Mouse (Mus musculus): ENCODE data around the gene Dnlz. TPM values are rescaled to one million over a fixed set of nuclear protein-coding genes. Genes with fewer than 3 reads are reported as not detected.

The Dnlz gene
- total and polyA plus RNA-seq, 3 experiments: 21.8 to 27.7 TPM; not detected in 1

DNA sequence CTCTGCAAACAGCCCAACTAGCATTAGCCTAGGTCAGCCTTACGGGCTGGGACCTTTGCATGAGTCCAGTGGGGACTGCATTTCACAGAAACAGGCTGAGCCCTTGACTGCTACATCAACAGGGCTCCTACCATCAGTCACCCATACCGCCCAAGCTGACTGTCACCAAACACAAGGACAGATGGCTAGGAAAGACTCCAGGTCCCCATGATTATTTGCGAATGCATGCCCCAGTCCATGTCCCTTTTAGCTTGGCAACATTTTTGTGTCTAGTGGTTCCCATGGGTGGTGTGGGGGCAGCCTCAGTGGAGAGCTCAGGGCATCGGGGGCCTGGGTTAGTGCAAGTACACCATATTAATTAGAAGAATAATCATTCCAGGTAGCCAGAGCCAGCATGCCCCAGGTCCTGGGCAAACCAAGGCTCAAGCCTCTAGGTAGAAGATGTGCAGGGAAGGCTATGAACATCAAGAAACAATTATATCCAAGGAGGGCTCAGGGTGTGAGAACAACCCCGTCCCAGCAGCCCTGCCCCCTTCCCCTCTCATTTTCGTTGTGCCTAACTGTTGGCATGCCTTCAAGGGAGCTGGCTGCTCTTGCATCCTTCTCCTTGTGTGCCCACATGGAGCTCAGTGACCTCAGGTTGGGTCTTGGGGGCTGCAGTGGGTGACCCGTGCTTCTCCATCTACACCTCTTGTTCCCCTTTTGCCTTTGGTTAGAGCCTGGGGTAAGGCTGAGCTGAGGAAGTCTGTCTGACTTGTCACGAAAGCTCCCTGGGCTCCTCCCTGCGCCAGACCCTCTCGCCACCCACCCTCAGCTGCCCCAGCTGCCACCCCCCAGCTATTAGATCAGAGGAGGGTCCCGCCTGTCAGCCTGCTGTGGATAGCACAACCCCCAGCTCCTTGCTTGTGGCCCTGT is 1.4 kb upstream of the Dnlz start:
- H3K79me2 ChIP-seq (ENCODE audit: control insufficient read depth, insufficient read depth, low read length, poor library complexity): peaks cover 14% of the 10 kb centered on the region
- no peak for TF ChIP-seq POLR2A (IDR thresholded peaks at IDR 0.05; ENCODE audit: control insufficient read depth in 1 of 2, insufficient read depth in 1 of 2, low read depth in 1 of 2, low read length in 2 of 2, poor library complexity in 1 of 2)
- H3K4me3 ChIP-seq (ENCODE audit: control insufficient read depth in 1 of 2, insufficient read depth in 1 of 2, low read depth in 2 of 2, low read length in 2 of 2): no peak overlapping the region; a peak in 2 of 4 replicates
- peaks cover 0 to 15% of the 10 kb centered on the region in 2 experiments; a peak in 2 of 4 replicates for H3K4me1 ChIP-seq (ENCODE audit: control insufficient read depth in 1 of 2, insufficient read depth in 2 of 2, low read length in 2 of 2)
- no peak for DNase-seq (ENCODE audit: low read depth, low spot score)
- H3K27ac ChIP-seq (ENCODE audit: control insufficient read depth, low read depth, low read length): no peak overlapping the region
- H3K9me3 ChIP-seq (replicated peaks; ENCODE audit: insufficient read depth, low read length): no peaks in the 10 kb centered on the region
- peaks cover 0 to 5% of the 10 kb centered on the region in 2 experiments; a peak in 2 of 4 replicates for H3K36me3 ChIP-seq (ENCODE audit: control insufficient read depth in 1 of 2, insufficient read depth in 2 of 2, low read length in 2 of 2)
- H3K27me3 ChIP-seq (ENCODE audit: control insufficient read depth in 1 of 2, insufficient read depth in 2 of 2, low read length in 2 of 2): no peaks in the 10 kb centered on the region; a peak in 1 of 4 replicates
- no peak overlapping the region for H3K9ac ChIP-seq (ENCODE audit: control insufficient read depth, low read depth, low read length, poor library complexity, severe bottlenecking)

DNA sequence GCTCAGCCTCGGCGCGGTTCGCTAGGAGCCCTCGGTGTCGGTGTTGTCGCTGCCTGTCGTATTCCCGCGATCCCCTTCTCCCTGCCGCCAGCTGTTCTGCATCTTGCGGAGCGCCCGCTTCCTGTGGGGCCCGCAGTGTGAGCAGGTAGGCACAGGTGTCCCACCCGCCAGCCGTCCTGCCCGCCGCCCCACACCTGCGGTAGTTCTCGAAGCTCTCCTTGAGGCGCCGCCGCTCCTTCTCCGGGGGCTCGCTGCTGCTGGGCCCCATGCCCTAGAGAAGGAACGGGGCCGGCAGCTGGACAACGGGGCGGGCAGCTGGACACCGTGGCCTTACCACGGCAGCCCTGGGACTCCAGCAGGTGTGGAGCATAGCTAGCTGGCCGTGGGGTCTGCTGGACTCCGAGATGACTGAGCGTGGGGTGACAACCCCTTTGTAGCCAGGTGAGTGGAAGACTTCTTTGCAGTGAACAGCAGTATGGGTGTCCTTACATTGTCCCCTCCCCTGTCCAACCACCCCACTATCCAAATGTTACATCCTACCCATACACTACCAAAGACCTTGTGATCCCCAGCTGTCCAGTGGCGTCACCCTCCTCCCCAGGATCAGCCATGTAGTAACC is 491 bp upstream of the Dnlz start:
- H3K27ac ChIP-seq (ENCODE audit: control insufficient read depth, low read depth, low read length): peak overlapping the region; percentile 45; the same call in 1 of the 2 replicates
- H3K9me3 ChIP-seq (replicated peaks; ENCODE audit: insufficient read depth, low read length): no peaks in the 10 kb centered on the region
- H3K4me1 ChIP-seq (ENCODE audit: control insufficient read depth in 1 of 2, insufficient read depth in 2 of 2, low read length in 2 of 2): peaks cover 0 to 15% of the 10 kb centered on the region in 2 experiments; a peak in 2 of 4 replicates
- no peak for DNase-seq (ENCODE audit: low read depth, low spot score)
- no peaks in the 10 kb centered on the region; a peak in 1 of 4 replicates for H3K27me3 ChIP-seq (ENCODE audit: control insufficient read depth in 1 of 2, insufficient read depth in 2 of 2, low read length in 2 of 2)
- H3K4me3 ChIP-seq (ENCODE audit: control insufficient read depth in 1 of 2, insufficient read depth in 1 of 2, low read depth in 2 of 2, low read length in 2 of 2): peak overlapping the region; percentile 77 to 97
- H3K79me2 ChIP-seq (ENCODE audit: control insufficient read depth, insufficient read depth, low read length, poor library complexity): peaks cover 14% of the 10 kb centered on the region
- H3K9ac ChIP-seq (ENCODE audit: control insufficient read depth, low read depth, low read length, poor library complexity, severe bottlenecking): peak overlapping the region; percentile 90
- peaks cover 0 to 5% of the 10 kb centered on the region in 2 experiments; a peak in 2 of 4 replicates for H3K36me3 ChIP-seq (ENCODE audit: control insufficient read depth in 1 of 2, insufficient read depth in 2 of 2, low read length in 2 of 2)
- TF ChIP-seq ETS1 (IDR thresholded peaks at IDR 0.05; ENCODE audit: low read depth, low read length): peak; percentile 6; the same call in 1 of the 2 replicates
- TF ChIP-seq BHLHE40 (IDR thresholded peaks at IDR 0.05; ENCODE audit: borderline replicate concordance, low read depth, low read length): no peak
- no peak for TF ChIP-seq ZKSCAN1 (IDR thresholded peaks at IDR 0.05; ENCODE audit: low read depth, low read length)
- no peak for TF ChIP-seq TAL1 (IDR thresholded peaks at IDR 0.05; ENCODE audit: low read length)
- no peak for TF ChIP-seq ZNF384 (IDR thresholded peaks at IDR 0.05; ENCODE audit: low read depth, low read length)
- TF ChIP-seq CHD2 (IDR thresholded peaks at IDR 0.05; ENCODE audit: low read length): no peak
- TF ChIP-seq POLR2A (IDR thresholded peaks at IDR 0.05; ENCODE audit: control insufficient read depth in 1 of 2, insufficient read depth in 1 of 2, low read depth in 1 of 2, low read length in 2 of 2, poor library complexity in 1 of 2): no peak; a peak in 1 of 4 replicates
- no peak; the same call in 1 of the 2 replicates for TF ChIP-seq MXI1 (IDR thresholded peaks at IDR 0.05; ENCODE audit: low read depth, low read length)
- peak; percentile 3; the same call in 1 of the 2 replicates for TF ChIP-seq TBP (IDR thresholded peaks at IDR 0.05; ENCODE audit: low read depth, low read length)

DNA sequence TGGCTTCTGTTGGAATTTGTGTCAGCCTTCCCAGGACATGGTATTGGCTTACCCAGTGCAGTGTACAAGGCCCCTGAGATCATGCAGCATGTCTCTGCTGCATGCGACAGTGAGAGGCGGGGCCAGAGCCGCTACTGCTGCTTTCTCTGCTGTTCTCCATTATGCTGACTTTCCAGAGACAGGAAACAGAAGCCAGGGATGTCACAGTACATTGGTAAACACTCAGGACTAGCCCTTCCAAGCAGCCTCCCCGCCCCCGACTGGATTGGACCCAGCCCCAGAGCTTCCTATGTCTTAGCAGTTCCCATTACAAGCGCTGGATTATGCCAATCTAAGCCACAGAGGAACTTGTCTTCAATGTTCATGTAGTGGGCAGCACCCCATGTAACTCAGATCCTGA is 3.7 kb downstream of the Dnlz start:
- Histone ChIP-seq H3K9me3 (replicated peaks; ENCODE audit: insufficient read depth, low read length) (no peaks in the 10 kb centered on the region), H3K36me3 (ENCODE audit: control insufficient read depth in 1 of 2, insufficient read depth in 2 of 2, low read length in 2 of 2) (peaks cover 0 to 5% of the 10 kb centered on the region in 2 experiments; a peak in 2 of 4 replicates), H3K4me3 (ENCODE audit: control insufficient read depth in 1 of 2, insufficient read depth in 1 of 2, low read depth in 2 of 2, low read length in 2 of 2) (no peak overlapping the region), H3K79me2 (ENCODE audit: control insufficient read depth, insufficient read depth, low read length, poor library complexity) (peaks cover 14% of the 10 kb centered on the region), H3K9ac (ENCODE audit: control insufficient read depth, low read depth, low read length, poor library complexity, severe bottlenecking) (no peak overlapping the region), H3K27ac (ENCODE audit: control insufficient read depth, low read depth, low read length) (no peak overlapping the region), H3K27me3 (ENCODE audit: control insufficient read depth in 1 of 2, insufficient read depth in 2 of 2, low read length in 2 of 2) (no peaks in the 10 kb centered on the region; a peak in 1 of 4 replicates), H3K4me1 (ENCODE audit: control insufficient read depth in 1 of 2, insufficient read depth in 2 of 2, low read length in 2 of 2) (peaks cover 0 to 15% of the 10 kb centered on the region in 2 experiments; a peak in 2 of 4 replicates)
- no peak for DNase-seq (ENCODE audit: low read depth, low spot score)
- TF ChIP-seq GABPA (IDR thresholded peaks at IDR 0.05; ENCODE audit: low read depth, low read length) (no peak), TCF12 (IDR thresholded peaks at IDR 0.05; ENCODE audit: low read depth, low read length) (no peak), RAD21 (IDR thresholded peaks at IDR 0.05; ENCODE audit: low read depth, low read length) (no peak)
